Mouse (Mus musculus): Measurements from ENCODE around the gene Unc13b. TPM values are rescaled to one million over a fixed set of nuclear protein-coding genes. Genes with fewer than 3 reads are reported as not detected.
"Not testable (repeated sequence)": the region's sequence is repeated elsewhere in the genome, so short reads cannot be mapped to it uniquely, and the experiment has no call there.

The Unc13b gene
- polyA plus RNA-seq, 1 experiment from 2014 or later, result 9.1 TPM

- no peaks in the 10 kb centered on the region for H3K27me3 ChIP-seq (ENCODE audit: control insufficient read depth, insufficient read depth, low read length)
- H3K36me3 ChIP-seq (ENCODE audit: control insufficient read depth, insufficient read depth), result no peaks in the 10 kb centered on the region
- 79% methylated on average over 2 of the region's 2 CpGs for WGBS
- no peaks in the 10 kb centered on the region for H3K4me1 ChIP-seq (ENCODE audit: control insufficient read depth, insufficient read depth, low read length)
- no peak overlapping the region for H3K4me3 ChIP-seq (ENCODE audit: low read length)
- ATAC-seq (replicated peaks; ENCODE audit: extremely low read depth, insufficient read depth, low FRiP score), result no peak
- no peak overlapping the region for H3K9ac ChIP-seq (ENCODE audit: low read length)
- no peaks in the 10 kb centered on the region for H3K9me3 ChIP-seq (replicated peaks; ENCODE audit: control insufficient read depth, low read length)
- no peak overlapping the region for H3K27ac ChIP-seq (ENCODE audit: low read length)
- no peak overlapping the region for H3K4me2 ChIP-seq (ENCODE audit: low read depth, low read length)
These were observed 55.8 kb downstream of the Unc13b start for GRCm38 (mm10) chr4:43114512-43114911.

GRCm38 (mm10) chr4:43114946-43115345 is 56.2 kb downstream of the Unc13b start:
- ATAC-seq (replicated peaks; ENCODE audit: extremely low read depth, insufficient read depth, low FRiP score), result no peak
- Histone ChIP-seq H3K4me1 (ENCODE audit: control insufficient read depth, insufficient read depth, low read length) (no peaks in the 10 kb centered on the region), H3K27ac (ENCODE audit: low read length) (no peak overlapping the region), H3K9ac (ENCODE audit: low read length) (no peak overlapping the region), H3K9me3 (replicated peaks; ENCODE audit: control insufficient read depth, low read length) (no peaks in the 10 kb centered on the region), H3K36me3 (ENCODE audit: control insufficient read depth, insufficient read depth) (no peaks in the 10 kb centered on the region), H3K4me2 (ENCODE audit: low read depth, low read length) (no peak overlapping the region), H3K27me3 (ENCODE audit: control insufficient read depth, insufficient read depth, low read length) (no peaks in the 10 kb centered on the region), H3K4me3 (ENCODE audit: low read length) (no peak overlapping the region)
- 13% methylated on average over 2 of the region's 2 CpGs for WGBS

- H3K4me2 ChIP-seq (ENCODE audit: low read depth, low read length), result no peak overlapping the region
- H3K27ac ChIP-seq (ENCODE audit: low read length), result no peak overlapping the region
- H3K9me3 ChIP-seq (replicated peaks; ENCODE audit: control insufficient read depth, low read length), result no peaks in the 10 kb centered on the region
- no peak overlapping the region for H3K9ac ChIP-seq (ENCODE audit: low read length)
- H3K4me1 ChIP-seq (ENCODE audit: control insufficient read depth, insufficient read depth, low read length), result no peaks in the 10 kb centered on the region
- H3K4me3 ChIP-seq (ENCODE audit: low read length), result no peak overlapping the region
- H3K36me3 ChIP-seq (ENCODE audit: control insufficient read depth, insufficient read depth), result no peaks in the 10 kb centered on the region
- no peak for ATAC-seq (replicated peaks; ENCODE audit: extremely low read depth, insufficient read depth, low FRiP score)
- WGBS, result 54% methylated on average over 2 of the region's 2 CpGs
- H3K27me3 ChIP-seq (ENCODE audit: control insufficient read depth, insufficient read depth, low read length), result no peaks in the 10 kb centered on the region
These were observed 57.5 kb downstream of the Unc13b start for GRCm38 (mm10) chr4:43116249-43116648.

GRCm38 (mm10) chr4:43129750-43130149 is 71.0 kb downstream of the Unc13b start:
- H3K4me3 ChIP-seq (ENCODE audit: low read length), result no peak overlapping the region
- WGBS, result 86% methylated on average over 3 of the region's 3 CpGs
- H3K9me3 ChIP-seq (replicated peaks; ENCODE audit: control insufficient read depth, low read length), result no peaks in the 10 kb centered on the region
- no peaks in the 10 kb centered on the region for H3K36me3 ChIP-seq (ENCODE audit: control insufficient read depth, insufficient read depth)
- H3K27ac ChIP-seq (ENCODE audit: low read length), result no peak overlapping the region
- no peaks in the 10 kb centered on the region for H3K27me3 ChIP-seq (ENCODE audit: control insufficient read depth, insufficient read depth, low read length)
- no peak overlapping the region for H3K9ac ChIP-seq (ENCODE audit: low read length)
- no peak overlapping the region for H3K4me2 ChIP-seq (ENCODE audit: low read depth, low read length)
- H3K4me1 ChIP-seq (ENCODE audit: control insufficient read depth, insufficient read depth, low read length), result no peaks in the 10 kb centered on the region
- ATAC-seq (replicated peaks; ENCODE audit: extremely low read depth, insufficient read depth, low FRiP score), result no peak

GRCm38 (mm10) chr4:43142610-43143009 is 83.9 kb downstream of the Unc13b start:
- Histone ChIP-seq H3K27me3 (ENCODE audit: control insufficient read depth, insufficient read depth, low read length) (no peaks in the 10 kb centered on the region), H3K9me3 (replicated peaks; ENCODE audit: control insufficient read depth, low read length) (no peaks in the 10 kb centered on the region), H3K4me2 (ENCODE audit: low read depth, low read length) (no peak overlapping the region), H3K27ac (ENCODE audit: low read length) (no peak overlapping the region), H3K4me3 (ENCODE audit: low read length) (no peak overlapping the region), H3K9ac (ENCODE audit: low read length) (no peak overlapping the region), H3K4me1 (ENCODE audit: control insufficient read depth, insufficient read depth, low read length) (no peaks in the 10 kb centered on the region), H3K36me3 (ENCODE audit: control insufficient read depth, insufficient read depth) (no peaks in the 10 kb centered on the region)
- 61% methylated on average over 1 of the region's 1 CpGs for WGBS
- no peak for ATAC-seq (replicated peaks; ENCODE audit: extremely low read depth, insufficient read depth, low FRiP score)

- H3K27ac ChIP-seq (ENCODE audit: low read length); H3K9ac ChIP-seq (ENCODE audit: low read length); H3K27me3 ChIP-seq (ENCODE audit: control insufficient read depth, insufficient read depth, low read length); H3K9me3 ChIP-seq (replicated peaks; ENCODE audit: control insufficient read depth, low read length); H3K36me3 ChIP-seq (ENCODE audit: control insufficient read depth, insufficient read depth); H3K4me1 ChIP-seq (ENCODE audit: control insufficient read depth, insufficient read depth, low read length); H3K4me2 ChIP-seq (ENCODE audit: low read depth, low read length); H3K4me3 ChIP-seq (ENCODE audit: low read length); ATAC-seq (replicated peaks; ENCODE audit: extremely low read depth, insufficient read depth, low FRiP score): not testable (repeated sequence)
- WGBS, result 94% methylated on average over 4 of the region's 4 CpGs
These were observed 93.7 kb downstream of the Unc13b start for GRCm38 (mm10) chr4:43152413-43152812.

- Histone ChIP-seq H3K4me1 (ENCODE audit: control insufficient read depth, insufficient read depth, low read length) (peaks cover 5% of the 10 kb centered on the region; the same call in 1 of the 2 replicates), H3K4me3 (ENCODE audit: low read length) (no peak overlapping the region)
These were observed 101.3 kb downstream of the Unc13b start for GRCm38 (mm10) chr4:43160045-43160444.

GRCm38 (mm10) chr4:43161124-43161657 is 102.4 kb downstream of the Unc13b start:
- WGBS, result 83% methylated on average over 3 of the region's 3 CpGs

More at GRCm38 (mm10) chr4:43160045-43160444, 101.3 kb downstream of the Unc13b start:
- no peaks in the 10 kb centered on the region for H3K9me3 ChIP-seq (replicated peaks; ENCODE audit: control insufficient read depth, low read length)
- 51% methylated on average over 3 of the region's 3 CpGs for whole genome bisulfite sequencing
- H3K36me3 ChIP-seq (ENCODE audit: control insufficient read depth, insufficient read depth), result no peaks in the 10 kb centered on the region
- no peak overlapping the region for H3K4me2 ChIP-seq (ENCODE audit: low read depth, low read length)
- H3K9ac ChIP-seq (ENCODE audit: low read length), result no peak overlapping the region
- H3K27me3 ChIP-seq (ENCODE audit: control insufficient read depth, insufficient read depth, low read length), result no peaks in the 10 kb centered on the region; the same call in 1 of the 2 replicates
- H3K27ac ChIP-seq (ENCODE audit: low read length), result no peak overlapping the region
- ATAC-seq (replicated peaks; ENCODE audit: extremely low read depth, insufficient read depth, low FRiP score), result no peak

GRCm38 (mm10) chr4:43163205-43163604 is 104.5 kb downstream of the Unc13b start:
- H3K4me2 ChIP-seq (ENCODE audit: low read depth, low read length), result no peak overlapping the region
- no peak for ATAC-seq (replicated peaks; ENCODE audit: extremely low read depth, insufficient read depth, low FRiP score)
- WGBS, result 56% methylated on average over 3 of the region's 3 CpGs
- H3K4me3 ChIP-seq (ENCODE audit: low read length), result no peak overlapping the region
- no peak overlapping the region for H3K9ac ChIP-seq (ENCODE audit: low read length)
- H3K36me3 ChIP-seq (ENCODE audit: control insufficient read depth, insufficient read depth), result no peaks in the 10 kb centered on the region
- H3K27me3 ChIP-seq (ENCODE audit: control insufficient read depth, insufficient read depth, low read length), result no peaks in the 10 kb centered on the region; the same call in 1 of the 2 replicates
- H3K4me1 ChIP-seq (ENCODE audit: control insufficient read depth, insufficient read depth, low read length), result no peaks in the 10 kb centered on the region
- no peak overlapping the region for H3K27ac ChIP-seq (ENCODE audit: low read length)
- no peaks in the 10 kb centered on the region for H3K9me3 ChIP-seq (replicated peaks; ENCODE audit: control insufficient read depth, low read length)

More at GRCm38 (mm10) chr4:43161124-43161657, 102.4 kb downstream of the Unc13b start:
- Histone ChIP-seq H3K9ac (ENCODE audit: low read length) (no peak overlapping the region), H3K4me3 (ENCODE audit: low read length) (no peak overlapping the region), H3K27me3 (ENCODE audit: control insufficient read depth, insufficient read depth, low read length) (no peaks in the 10 kb centered on the region; the same call in 1 of the 2 replicates), H3K36me3 (ENCODE audit: control insufficient read depth, insufficient read depth) (no peaks in the 10 kb centered on the region), H3K4me2 (ENCODE audit: low read depth, low read length) (no peak overlapping the region), H3K4me1 (ENCODE audit: control insufficient read depth, insufficient read depth, low read length) (peaks cover 5% of the 10 kb centered on the region; the same call in 1 of the 2 replicates), H3K27ac (ENCODE audit: low read length) (no peak overlapping the region), H3K9me3 (replicated peaks; ENCODE audit: control insufficient read depth, low read length) (no peaks in the 10 kb centered on the region)
- ATAC-seq (replicated peaks; ENCODE audit: extremely low read depth, insufficient read depth, low FRiP score), result no peak

All from heart, embryonic 16.5 days (tissue).